Mouse (Mus musculus) heart, adult 2 months (tissue): ENCODE data around the gene Aicda.

Experiments used
- CTCF ChIP-seq: fragments of 200-600 bp; IDR thresholded peaks from 2 replicates; pipeline ENCODE4 v1.8.1; 2022; ENCODE audit warnings: antibody characterized with exemption, mild to moderate bottlenecking, moderate library complexity
- EP300 ChIP-seq: fragments of 200-500 bp; IDR thresholded peaks from 2 replicates; pipeline ENCODE4 v1.6.1; 2011; ENCODE audit warnings: low read depth, low read length, control low read depth; ENCODE audit not compliant: insufficient read depth
- POLR2A ChIP-seq: fragments of 200-500 bp; IDR thresholded peaks from 2 replicates; pipeline ENCODE4 v1.6.1; 2011; ENCODE audit warnings: mild to moderate bottlenecking, low read depth, low read length, control low read depth; ENCODE audit not compliant: insufficient read depth

GRCm38 (mm10) chr6:122609377-122609728 is 55.8 kb downstream of the Aicda start:
- TF ChIP-seq CTCF (no peak), POLR2A (no peak), EP300 (no peak)
